Mouse (Mus musculus): ENCODE data around the gene Ptbp1. TPM values are rescaled to one million over a fixed set of nuclear protein-coding genes. Genes with fewer than 3 reads are reported as not detected.
"Not testable (repeated sequence)": the region's sequence is repeated elsewhere in the genome, so short reads cannot be mapped to it uniquely, and the experiment has no call there.

Ptbp1 gene
- polyA plus RNA-seq, 1 experiment: 184 TPM

- Histone ChIP-seq H3K4me1 (ENCODE audit: control insufficient read depth, insufficient read depth, low read length) (no peaks in the 10 kb centered on the region), H3K27me3 (replicated peaks; ENCODE audit: control insufficient read depth, insufficient read depth, low read length) (no peaks in the 10 kb centered on the region), H3K4me3 (ENCODE audit: insufficient read depth, low read depth, low read length) (no peak within 1 kb of the TSS), H3K36me3 (ENCODE audit: control insufficient read depth, insufficient read depth, low read length) (no peaks in the 10 kb centered on the region), H3K27ac (ENCODE audit: insufficient read depth, low read depth, low read length) (no peak within 1 kb of the TSS)
- DNase-seq: no peak
- WGBS: 81% methylated on average over 6 of the region's 6 CpGs
- TF ChIP-seq CTCF (conservative IDR thresholded peaks at IDR 0.05; ENCODE audit: insufficient read depth, insufficient read length, low read depth, low read length) (no peak), POLR2A (IDR thresholded peaks at IDR 0.05; ENCODE audit: low read depth, low read length) (no peak)
Observed at GRCm38 (mm10) chr10:79886054-79886453, 31.8 kb downstream of the Ptbp1 start, which contains the start of gene Elane. Gene Elane (plus strand): TSS chr10:79886247.

- no peaks in the 10 kb centered on the region for H3K4me1 ChIP-seq (ENCODE audit: control insufficient read depth, insufficient read depth, low read length)
- TF ChIP-seq POLR2A (IDR thresholded peaks at IDR 0.05; ENCODE audit: low read depth, low read length): no peak
- no peak for TF ChIP-seq CTCF (conservative IDR thresholded peaks at IDR 0.05; ENCODE audit: insufficient read depth, insufficient read length, low read depth, low read length)
- DNase-seq: no peak
- H3K27ac ChIP-seq (ENCODE audit: insufficient read depth, low read depth, low read length): no peak overlapping the region
- 89% methylated on average over 8 of the region's 8 CpGs for WGBS
- no peaks in the 10 kb centered on the region for H3K36me3 ChIP-seq (ENCODE audit: control insufficient read depth, insufficient read depth, low read length)
- no peak overlapping the region for H3K4me3 ChIP-seq (ENCODE audit: insufficient read depth, low read depth, low read length)
- no peaks in the 10 kb centered on the region for H3K27me3 ChIP-seq (replicated peaks; ENCODE audit: control insufficient read depth, insufficient read depth, low read length)
Observed at GRCm38 (mm10) chr10:79886611-79887010, 32.4 kb downstream of the Ptbp1 start.

DNA sequence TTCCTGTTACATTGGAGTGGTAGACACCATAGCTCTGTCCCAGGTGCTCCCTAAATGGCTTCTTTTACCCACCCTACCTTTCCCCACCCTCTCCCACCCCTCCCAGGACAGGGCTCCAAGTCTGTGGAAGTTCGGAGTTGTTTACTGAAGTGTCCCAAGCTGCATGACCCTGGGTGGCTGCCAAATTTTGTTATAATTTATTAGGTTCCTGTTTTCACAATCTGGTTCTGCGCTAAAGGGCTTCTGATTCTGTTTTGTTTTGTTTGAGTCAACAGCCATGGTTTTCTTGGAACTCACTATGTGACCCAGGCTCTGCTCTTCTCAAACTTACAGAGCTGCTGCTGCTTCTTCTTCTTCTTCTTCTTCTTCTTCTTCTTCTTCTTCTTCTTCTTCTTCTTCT is 35.2 kb downstream of the Ptbp1 start:
- no peaks in the 10 kb centered on the region for H3K4me1 ChIP-seq (ENCODE audit: control insufficient read depth, insufficient read depth, low read length)
- H3K4me3 ChIP-seq (ENCODE audit: insufficient read depth, low read depth, low read length): no peak overlapping the region
- no peaks in the 10 kb centered on the region for H3K27me3 ChIP-seq (replicated peaks; ENCODE audit: control insufficient read depth, insufficient read depth, low read length)
- DNase-seq: peak; percentile 86
- 21% methylated on average over 2 of the region's 2 CpGs for whole genome bisulfite sequencing
- no peak overlapping the region for H3K27ac ChIP-seq (ENCODE audit: insufficient read depth, low read depth, low read length)
- no peaks in the 10 kb centered on the region for H3K36me3 ChIP-seq (ENCODE audit: control insufficient read depth, insufficient read depth, low read length)
- TF ChIP-seq POLR2A (IDR thresholded peaks at IDR 0.05; ENCODE audit: low read depth, low read length) (no peak), CTCF (conservative IDR thresholded peaks at IDR 0.05; ENCODE audit: insufficient read depth, insufficient read length, low read depth, low read length) (no peak)

DNA sequence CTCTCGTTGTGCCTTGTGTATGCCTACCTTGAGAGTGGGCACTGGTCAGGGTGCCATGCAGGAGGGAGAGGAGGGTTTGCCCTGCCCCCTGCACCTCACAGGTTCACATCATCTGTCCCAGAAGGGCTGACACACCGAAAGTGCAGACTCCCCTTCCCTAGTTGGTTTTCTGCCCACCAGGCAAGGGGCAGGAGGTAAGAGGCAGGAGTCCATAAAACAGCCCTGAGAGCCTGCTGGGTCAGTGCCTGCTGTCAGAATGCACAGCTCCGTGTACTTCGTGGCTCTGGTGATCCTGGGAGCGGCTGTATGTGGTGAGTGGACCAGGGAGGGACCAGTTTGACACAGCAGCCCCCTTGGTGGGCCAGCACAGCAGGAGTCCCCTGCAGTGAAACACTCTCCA is 36.4 kb downstream of the Ptbp1 start, which contains the start of gene Cfd:
Gene Cfd, plus strand, starts transcription at position 184 of the 400 bp plus-strand sequence.
- 47% methylated on average over 5 of the region's 5 CpGs for WGBS
- H3K4me1 ChIP-seq (ENCODE audit: control insufficient read depth, insufficient read depth, low read length): no peaks in the 10 kb centered on the region
- H3K27me3 ChIP-seq (replicated peaks; ENCODE audit: control insufficient read depth, insufficient read depth, low read length): no peaks in the 10 kb centered on the region
- no peak within 1 kb of the TSS for H3K27ac ChIP-seq (ENCODE audit: insufficient read depth, low read depth, low read length)
- no peaks in the 10 kb centered on the region for H3K36me3 ChIP-seq (ENCODE audit: control insufficient read depth, insufficient read depth, low read length)
- TF ChIP-seq POLR2A (IDR thresholded peaks at IDR 0.05; ENCODE audit: low read depth, low read length) (no peak), CTCF (conservative IDR thresholded peaks at IDR 0.05; ENCODE audit: insufficient read depth, insufficient read length, low read depth, low read length) (no peak)
- no peak for DNase-seq
- no peak within 1 kb of the TSS for H3K4me3 ChIP-seq (ENCODE audit: insufficient read depth, low read depth, low read length)

DNA sequence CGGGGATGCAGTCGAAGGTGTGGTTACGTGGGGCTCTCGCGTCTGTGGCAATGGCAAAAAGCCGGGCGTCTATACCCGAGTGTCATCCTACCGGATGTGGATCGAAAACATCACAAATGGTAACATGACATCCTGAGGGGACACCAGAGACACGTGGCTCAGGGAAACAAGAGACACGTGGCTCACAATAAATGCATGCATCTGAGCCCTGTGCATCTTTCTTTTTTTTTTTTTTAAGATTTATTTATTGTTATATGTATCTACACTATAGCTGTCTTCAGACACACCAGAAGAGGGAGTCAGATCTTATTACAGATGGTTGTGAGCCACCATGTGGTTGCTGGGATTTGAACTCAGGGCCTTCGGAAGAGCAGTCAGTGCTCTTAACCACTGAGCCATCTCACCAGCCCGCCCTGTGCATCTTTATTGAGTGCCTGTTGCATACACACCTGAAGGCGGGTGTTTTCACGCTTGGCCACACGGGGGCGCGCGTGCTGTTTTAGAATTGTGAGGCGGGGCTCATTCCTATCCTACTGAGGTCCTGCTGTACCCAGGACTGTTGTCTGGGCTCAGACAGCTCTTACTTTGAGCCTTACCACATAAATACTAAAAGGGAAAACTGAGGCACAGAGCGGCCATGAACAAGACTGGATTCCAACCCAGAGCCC is 38.4 kb downstream of the Ptbp1 start:
- H3K4me1 ChIP-seq (ENCODE audit: control insufficient read depth, insufficient read depth, low read length); H3K36me3 ChIP-seq (ENCODE audit: control insufficient read depth, insufficient read depth, low read length); H3K27ac ChIP-seq (ENCODE audit: insufficient read depth, low read depth, low read length); H3K4me3 ChIP-seq (ENCODE audit: insufficient read depth, low read depth, low read length); H3K27me3 ChIP-seq (replicated peaks; ENCODE audit: control insufficient read depth, insufficient read depth, low read length): not testable (repeated sequence)
- 41% methylated on average over 22 of the region's 22 CpGs for WGBS
- peak; percentile 79 for TF ChIP-seq CTCF (conservative IDR thresholded peaks at IDR 0.05; ENCODE audit: insufficient read depth, insufficient read length, low read depth, low read length)
- peak; percentile 81 for DNase-seq

GRCm38 (mm10) chr10:79896306-79896705 is 42.1 kb downstream of the Ptbp1 start:
- no peak for TF ChIP-seq CTCF (conservative IDR thresholded peaks at IDR 0.05; ENCODE audit: insufficient read depth, insufficient read length, low read depth, low read length)
- no peak for TF ChIP-seq POLR2A (IDR thresholded peaks at IDR 0.05; ENCODE audit: low read depth, low read length)
- Histone ChIP-seq H3K4me3 (ENCODE audit: insufficient read depth, low read depth, low read length) (no peak overlapping the region), H3K36me3 (ENCODE audit: control insufficient read depth, insufficient read depth, low read length) (no peaks in the 10 kb centered on the region), H3K27me3 (replicated peaks; ENCODE audit: control insufficient read depth, insufficient read depth, low read length) (no peaks in the 10 kb centered on the region), H3K4me1 (ENCODE audit: control insufficient read depth, insufficient read depth, low read length) (no peaks in the 10 kb centered on the region), H3K27ac (ENCODE audit: insufficient read depth, low read depth, low read length) (no peak overlapping the region)
- 86% methylated on average over 16 of the region's 16 CpGs for WGBS
- no peak for DNase-seq

GRCm38 (mm10) chr10:79896814-79897213 is 42.6 kb downstream of the Ptbp1 start:
- no peak for TF ChIP-seq CTCF (conservative IDR thresholded peaks at IDR 0.05; ENCODE audit: insufficient read depth, insufficient read length, low read depth, low read length)
- TF ChIP-seq POLR2A (IDR thresholded peaks at IDR 0.05; ENCODE audit: low read depth, low read length): no peak
- no peak for DNase-seq
- no peak overlapping the region for H3K27ac ChIP-seq (ENCODE audit: insufficient read depth, low read depth, low read length)
- no peaks in the 10 kb centered on the region for H3K27me3 ChIP-seq (replicated peaks; ENCODE audit: control insufficient read depth, insufficient read depth, low read length)
- no peaks in the 10 kb centered on the region for H3K4me1 ChIP-seq (ENCODE audit: control insufficient read depth, insufficient read depth, low read length)
- WGBS: 78% methylated on average over 13 of the region's 13 CpGs
- H3K4me3 ChIP-seq (ENCODE audit: insufficient read depth, low read depth, low read length): no peak overlapping the region
- H3K36me3 ChIP-seq (ENCODE audit: control insufficient read depth, insufficient read depth, low read length): no peaks in the 10 kb centered on the region

All from kidney, adult 2 months (tissue).